15 mouse cellular contexts compared by ENCODE assay signal in the genomic region with DNA sequence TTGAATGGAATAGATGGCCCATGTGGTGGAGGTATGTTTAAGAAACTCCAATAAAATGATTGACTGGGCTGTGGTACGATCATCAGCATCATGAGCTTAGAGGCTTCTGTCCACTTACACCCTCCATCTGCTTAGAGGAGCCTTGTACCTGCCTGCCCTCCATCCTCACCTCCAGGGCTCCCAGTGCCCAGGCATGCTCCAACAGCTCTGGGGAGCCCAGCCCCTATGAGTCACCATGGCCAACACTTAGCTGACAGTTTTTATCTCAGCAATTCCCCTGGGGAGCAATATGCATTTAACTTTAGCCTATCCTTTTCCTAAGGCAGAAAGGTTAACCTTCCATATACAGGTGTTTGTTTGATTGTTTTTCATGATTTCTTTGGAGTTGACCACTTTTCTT.
A peak's percentile ranks its signal among the peaks of the same experiment; 100 is the strongest.
DNase-seq lines count a peak whose midpoint lies in the region.
"Had no signal": no experiment of that assay in that cellular context is flagged by ENCODE, and none has a peak within 500 bp of the region (broad histone marks: within the 10 kb centered on the region; RNA-seq: fewer than 3 reads in every experiment).

No protein-coding gene starts in this region.

- DNase-seq in urinary bladder, adult 18-20 months (ENCODE audit: low spot score in 2 of 2) = peak; percentile 18 to 56
- DNase-seq in urinary bladder, postnatal 4 days (ENCODE audit: low spot score in 2 of 2) = no peak
- DNase-seq in 3T3-L1 (ENCODE audit: low read depth, low spot score) = peak; percentile 7
- peak; percentile 9 for DNase-seq in urinary bladder, postnatal 25 days (ENCODE audit: low spot score)
- DNase-seq in thymus, postnatal 10 days (ENCODE audit: low spot score in 2 of 2) = no peak
- no peak for DNase-seq in adrenal gland, adult (ENCODE audit: inconsistent age in 2 of 2, low spot score in 1 of 2)
- DNase-seq: adrenal gland, adult 8-10 months; adrenal gland, postnatal 14 days; adrenal gland, postnatal 36 days; cerebellum, adult 11-12 months; cerebellum, adult 2 months; cerebellum, adult 9-10 months; cerebellum, postnatal 10 days; cerebellum, postnatal 25 days; forebrain, postnatal 0 days had no signal

Comparison
In these comparisons a context has a peak if more than half of its experiments do, and no peak if none do; other contexts are left out.
1. DNase-seq: peak in urinary bladder, adult 18-20 months (2 of 2), 3T3-L1 (single experiment) and urinary bladder, postnatal 25 days (single experiment); none in urinary bladder, postnatal 4 days (0 of 2), thymus, postnatal 10 days (0 of 2) and adrenal gland, adult (0 of 2).